Mouse (Mus musculus): ENCODE data around the gene Magi1. TPM values are rescaled to one million over a fixed set of nuclear protein-coding genes. Genes with fewer than 3 reads are reported as not detected.

Gene Magi1
- total and polyA plus RNA-seq, 2 experiments from 2014 or later = 23.0 to 36.9 TPM

DNA sequence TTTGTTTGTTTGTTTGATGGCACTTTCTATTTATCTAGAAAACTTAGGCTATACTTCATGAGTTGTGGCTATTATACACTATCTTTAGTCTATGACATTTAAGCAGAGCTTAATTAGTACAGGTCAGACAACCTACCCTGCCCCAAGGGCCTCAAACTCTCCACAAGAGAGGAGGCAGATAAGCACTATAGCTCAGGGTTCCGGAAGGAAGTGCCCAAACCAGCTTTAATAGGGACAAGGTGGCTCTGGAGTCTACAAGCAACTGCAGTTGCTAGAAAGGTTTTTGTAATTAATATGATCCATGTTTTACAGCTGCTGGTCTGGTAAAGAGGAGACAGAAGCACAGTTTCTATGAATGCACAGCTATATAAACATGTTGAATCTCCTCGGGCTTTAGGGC is 196.9 kb downstream of the Magi1 start:
- Histone ChIP-seq H3K9ac (replicated peaks; ENCODE audit: low read length) (no peak overlapping the region), H3K27ac (no peak overlapping the region), H3K36me3 (ENCODE audit: insufficient read depth, low read length) (no peaks in the 10 kb centered on the region), H3K9me3 (ENCODE audit: low read length) (no peaks in the 10 kb centered on the region), H3K4me1 (ENCODE audit: insufficient read depth, low read length) (no peaks in the 10 kb centered on the region), H3K27me3 (ENCODE audit: insufficient read depth, low read length) (no peaks in the 10 kb centered on the region), H3K4me2 (ENCODE audit: low read depth, low read length) (no peak overlapping the region), H3K4me3 (ENCODE audit: low read length) (no peak overlapping the region)
- 78% methylated on average over 2 of the region's 2 CpGs for WGBS
- ATAC-seq (no peak), DNase-seq (ENCODE audit: low spot score) (no peak)
- no peak for TF ChIP-seq CTCF (IDR thresholded peaks at IDR 0.05; ENCODE audit: low read depth)

- Histone ChIP-seq H3K9me3 (ENCODE audit: low read length) (no peaks in the 10 kb centered on the region), H3K36me3 (ENCODE audit: insufficient read depth, low read length) (no peaks in the 10 kb centered on the region), H3K4me1 (ENCODE audit: insufficient read depth, low read length) (no peaks in the 10 kb centered on the region), H3K9ac (replicated peaks; ENCODE audit: low read length) (no peak overlapping the region), H3K27ac (no peak overlapping the region), H3K4me2 (ENCODE audit: low read depth, low read length) (no peak overlapping the region), H3K4me3 (ENCODE audit: low read length) (no peak overlapping the region), H3K27me3 (ENCODE audit: insufficient read depth, low read length) (no peaks in the 10 kb centered on the region)
- no peak for ATAC-seq
- TF ChIP-seq CTCF (IDR thresholded peaks at IDR 0.05; ENCODE audit: low read depth) = no peak
- 22% methylated on average over 5 of the region's 5 CpGs for WGBS
- DNase-seq (ENCODE audit: low spot score) = peak; percentile 34
These were observed 199.0 kb downstream of the Magi1 start for GRCm38 (mm10) chr6:94084752-94085151.

DNA sequence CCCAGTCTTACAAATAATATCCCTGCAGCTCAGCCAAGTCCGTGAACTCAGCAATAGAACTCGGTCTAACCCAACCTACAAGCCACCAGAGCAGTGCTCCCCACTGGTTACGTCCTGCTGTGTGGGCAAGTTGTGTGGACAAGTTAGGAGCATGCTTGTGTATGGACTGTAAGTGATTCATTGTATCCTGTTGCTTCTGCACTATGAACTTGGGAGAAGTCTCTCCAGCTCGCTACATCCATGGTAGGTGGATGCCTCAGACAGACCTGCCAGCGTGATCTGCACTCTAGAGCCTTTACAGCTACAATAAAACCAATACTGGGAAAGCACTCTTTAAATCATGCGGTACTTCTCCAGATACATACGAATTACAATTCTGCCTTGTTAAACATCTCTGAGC is 200.3 kb downstream of the Magi1 start:
- 92% methylated on average over 7 of the region's 7 CpGs for WGBS
- no peak for TF ChIP-seq CTCF (IDR thresholded peaks at IDR 0.05; ENCODE audit: low read depth)
- no peak for ATAC-seq

GRCm38 (mm10) chr6:94080933-94081545 is 202.7 kb downstream of the Magi1 start:
- Histone ChIP-seq H3K36me3 (ENCODE audit: insufficient read depth, low read length) (no peaks in the 10 kb centered on the region), H3K4me3 (ENCODE audit: low read length) (no peak overlapping the region), H3K27me3 (ENCODE audit: insufficient read depth, low read length) (no peaks in the 10 kb centered on the region), H3K9me3 (ENCODE audit: low read length) (no peaks in the 10 kb centered on the region), H3K4me2 (ENCODE audit: low read depth, low read length) (no peak overlapping the region), H3K4me1 (ENCODE audit: insufficient read depth, low read length) (no peaks in the 10 kb centered on the region), H3K27ac (no peak overlapping the region), H3K9ac (replicated peaks; ENCODE audit: low read length) (no peak overlapping the region)
- peak; percentile 89 for DNase-seq (ENCODE audit: low spot score)
- no peak for ATAC-seq
- peak; percentile 96 for TF ChIP-seq CTCF (IDR thresholded peaks at IDR 0.05; ENCODE audit: low read depth)
- WGBS = 10% methylated on average over 4 of the region's 4 CpGs

More for the DNA sequence above, 200.3 kb downstream of the Magi1 start:
- Histone ChIP-seq H3K27me3 (ENCODE audit: insufficient read depth, low read length) (no peaks in the 10 kb centered on the region), H3K4me2 (ENCODE audit: low read depth, low read length) (no peak overlapping the region), H3K36me3 (ENCODE audit: insufficient read depth, low read length) (no peaks in the 10 kb centered on the region), H3K9ac (replicated peaks; ENCODE audit: low read length) (no peak overlapping the region), H3K4me1 (ENCODE audit: insufficient read depth, low read length) (no peaks in the 10 kb centered on the region), H3K9me3 (ENCODE audit: low read length) (no peaks in the 10 kb centered on the region), H3K27ac (no peak overlapping the region), H3K4me3 (ENCODE audit: low read length) (no peak overlapping the region)
- no peak for DNase-seq (ENCODE audit: low spot score)

DNA sequence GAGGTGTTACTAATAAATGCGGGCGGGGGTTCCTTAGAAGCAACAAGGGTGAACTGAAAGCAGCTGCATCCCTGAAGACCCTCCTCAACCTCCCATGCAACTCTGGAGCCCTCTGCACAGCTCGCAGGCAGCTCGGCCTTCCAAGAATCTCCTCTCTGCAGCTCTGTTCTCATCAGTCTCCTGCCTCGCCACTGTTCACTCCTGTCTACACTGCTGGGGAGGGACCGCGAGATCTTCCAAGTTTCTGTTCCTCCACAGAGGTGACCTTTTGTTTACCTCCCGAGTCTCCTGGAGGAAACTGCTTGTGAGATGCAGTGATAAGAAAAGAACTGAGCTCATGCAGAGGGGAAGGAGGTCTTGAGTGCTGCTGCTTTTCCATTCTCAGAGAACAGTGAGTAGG is 204.8 kb downstream of the Magi1 start:
- no peak for ATAC-seq

GRCm38 (mm10) chr6:94077013-94077412 is 206.7 kb downstream of the Magi1 start:
- H3K4me1 ChIP-seq (ENCODE audit: insufficient read depth, low read length) = no peaks in the 10 kb centered on the region
- H3K27ac ChIP-seq = no peak overlapping the region
- H3K27me3 ChIP-seq (ENCODE audit: insufficient read depth, low read length) = no peaks in the 10 kb centered on the region
- no peak for DNase-seq (ENCODE audit: low spot score)
- no peak overlapping the region for H3K4me3 ChIP-seq (ENCODE audit: low read length)
- no peak overlapping the region for H3K4me2 ChIP-seq (ENCODE audit: low read depth, low read length)
- ATAC-seq = no peak
- no peaks in the 10 kb centered on the region for H3K36me3 ChIP-seq (ENCODE audit: insufficient read depth, low read length)
- no peaks in the 10 kb centered on the region for H3K9me3 ChIP-seq (ENCODE audit: low read length)
- no peak for TF ChIP-seq CTCF (IDR thresholded peaks at IDR 0.05; ENCODE audit: low read depth)
- H3K9ac ChIP-seq (replicated peaks; ENCODE audit: low read length) = no peak overlapping the region
- WGBS = 92% methylated on average over 3 of the region's 3 CpGs

More for the DNA sequence above, 204.8 kb downstream of the Magi1 start:
- Histone ChIP-seq H3K9me3 (ENCODE audit: low read length) (no peaks in the 10 kb centered on the region), H3K4me3 (ENCODE audit: low read length) (no peak overlapping the region), H3K4me1 (ENCODE audit: insufficient read depth, low read length) (no peaks in the 10 kb centered on the region), H3K27me3 (ENCODE audit: insufficient read depth, low read length) (no peaks in the 10 kb centered on the region), H3K9ac (replicated peaks; ENCODE audit: low read length) (no peak overlapping the region), H3K4me2 (ENCODE audit: low read depth, low read length) (no peak overlapping the region), H3K27ac (no peak overlapping the region), H3K36me3 (ENCODE audit: insufficient read depth, low read length) (no peaks in the 10 kb centered on the region)
- WGBS = 45% methylated on average over 8 of the region's 8 CpGs
- TF ChIP-seq CTCF (IDR thresholded peaks at IDR 0.05; ENCODE audit: low read depth) = no peak
- DNase-seq (ENCODE audit: low spot score) = no peak

GRCm38 (mm10) chr6:94075990-94076389 is 207.7 kb downstream of the Magi1 start:
- Histone ChIP-seq H3K36me3 (ENCODE audit: insufficient read depth, low read length) (no peaks in the 10 kb centered on the region), H3K27me3 (ENCODE audit: insufficient read depth, low read length) (no peaks in the 10 kb centered on the region), H3K4me2 (ENCODE audit: low read depth, low read length) (no peak overlapping the region), H3K9me3 (ENCODE audit: low read length) (no peaks in the 10 kb centered on the region), H3K4me3 (ENCODE audit: low read length) (no peak overlapping the region), H3K27ac (no peak overlapping the region), H3K4me1 (ENCODE audit: insufficient read depth, low read length) (peaks cover under 1% of the 10 kb centered on the region), H3K9ac (replicated peaks; ENCODE audit: low read length) (no peak overlapping the region)
- ATAC-seq (no peak), DNase-seq (ENCODE audit: low spot score) (no peak)
- no peak for TF ChIP-seq CTCF (IDR thresholded peaks at IDR 0.05; ENCODE audit: low read depth)
- WGBS = 95% methylated on average over 4 of the region's 4 CpGs

Data from hindbrain, postnatal 0 days (tissue).